Mouse (Mus musculus) liver, embryonic 14.5 days (tissue): ENCODE results near the gene Gm17175. TPM values are rescaled to one million over a fixed set of nuclear protein-coding genes. Genes with fewer than 3 reads are reported as not detected.
"Not testable (repeated sequence)": the region's sequence is repeated elsewhere in the genome, so short reads cannot be mapped to it uniquely, and the experiment has no call there.

Source experiments
- ATAC-seq: fragments of 200-750 bp; cut with Nextera tagmentation; 2 replicates; pipeline ENCODE4 v1.8.0; 2017; ENCODE audit warnings: moderate number of reproducible peaks, mild to moderate bottlenecking, moderate library complexity; ENCODE audit not compliant: insufficient read depth
- DNase-seq, 3 experiments: peaks; one replicate each; pipeline ENCODE4 v3.0.0-alpha.2; 2012 to 2013; ENCODE audit warnings: low read depth in 3 of 3, low spot score in 3 of 3
- H3K27ac ChIP-seq: fragments of 300-500 bp; sonication (generic); 2 replicates; pipeline ENCODE4 v1.5.1; 2014; ENCODE audit warnings: moderate library complexity, mild to moderate bottlenecking, control low read depth, inconsistent platforms
- H3K27me3 ChIP-seq: fragments of 300-500 bp; sonication (generic); 2 replicates; pipeline ENCODE4 v1.6.1; 2014; ENCODE audit warnings: mild to moderate bottlenecking, low read length, moderate library complexity; ENCODE audit not compliant: control insufficient read depth, insufficient read depth
- H3K36me3 ChIP-seq: fragments of 300-500 bp; sonication (generic); replicated peaks from 2 replicates; pipeline ENCODE4 v1.6.1; 2014; ENCODE audit warnings: low read depth; ENCODE audit not compliant: control insufficient read depth, insufficient read depth
- H3K4me1 ChIP-seq, 2 experiments: fragments of 200-500 bp in 1 of 2; fragments of 300-500 bp in 1 of 2; sonication (generic) in 1 of 2; replicated peaks; 2 replicates each; pipeline ENCODE4 v1.6.1; 2012 to 2014; ENCODE audit warnings: antibody characterized with exemption in 1 of 2, inconsistent platforms in 1 of 2, low read length in 1 of 2; ENCODE audit not compliant: control insufficient read depth in 2 of 2, insufficient read depth in 2 of 2
- H3K4me2 ChIP-seq: fragments of 300-500 bp; sonication (generic); 2 replicates; pipeline ENCODE4 v1.6.1; 2014; ENCODE audit warnings: low read depth, mild to moderate bottlenecking, control low read depth, moderate library complexity
- H3K4me3 ChIP-seq, 2 experiments: fragments of 200-500 bp in 1 of 2; fragments of 300-500 bp in 1 of 2; sonication (generic) in 1 of 2; 2 replicates each; pipeline ENCODE4 v1.5.1; 2012 to 2014; ENCODE audit warnings: low read depth in 2 of 2, low read length in 2 of 2, mild to moderate bottlenecking in 2 of 2, control low read depth in 1 of 2, inconsistent platforms in 1 of 2, moderate library complexity in 1 of 2; ENCODE audit not compliant: insufficient read depth in 1 of 2
- H3K9ac ChIP-seq: fragments of 300-500 bp; sonication (generic); replicated peaks from 2 replicates; pipeline ENCODE4 v1.6.1; 2014; ENCODE audit warnings: mild to moderate bottlenecking, control low read depth, moderate library complexity
- H3K9me3 ChIP-seq: fragments of 300-500 bp; sonication (generic); 2 replicates; pipeline ENCODE4 v1.6.1; 2016; ENCODE audit warnings: low read length, mixed read lengths; ENCODE audit not compliant: control insufficient read depth
- CTCF ChIP-seq: IDR thresholded peaks from 2 replicates; pipeline ENCODE4 v1.5.1; 2016; ENCODE audit warnings: antibody characterized with exemption, low read depth, control low read depth
- EP300 ChIP-seq: IDR thresholded peaks from 2 replicates; pipeline ENCODE4 v1.6.1; 2016; ENCODE audit warnings: antibody characterized with exemption, low read depth
- WGBS: fragments of 180-500 bp; shearing (Covaris S2); extraction: QIAGEN DNeasy Blood & Tissue Kit; methylation state at CpG from one replicate; pipeline ENCODE4 v1.1.7; 2014; ENCODE audit not compliant: insufficient replicate concordance; 5-methylcytosine and 5-hydroxymethylcytosine counted together
- polyA plus RNA-seq, 2 experiments: library from polyadenylated mRNA; depleted of rRNA in 1 of 2; stranded (reverse) in 1 of 2; unstranded in 1 of 2; fragments of >200 nt; fragmentation: Nextera tagmentation in 1 of 2; extraction: Ambion mirVana in 1 of 2; gene quantifications; 2 replicates each; pipeline versions ENCODE4 v1.2.1 to v1.2.3; 2012 to 2014

The Gm17175 gene
- polyA plus RNA-seq (2012; rRNA removed) (not detected in 2 replicates), polyA plus RNA-seq (2014; fragmentation: Nextera tagmentation; extraction: Ambion mirVana) (not detected in 2 replicates)

GRCm38 (mm10) chr14:51573963-51574362, at the start of gene Gm17175:
Gm17175 (minus strand) TSS chr14:51574063.
- ATAC-seq, H3K4me2 ChIP-seq, DNase-seq, H3K4me1 ChIP-seq, H3K9me3 ChIP-seq, H3K27me3 ChIP-seq, H3K36me3 ChIP-seq, H3K27ac ChIP-seq, H3K9ac ChIP-seq, H3K4me3 ChIP-seq: not testable (repeated sequence)
- 64% methylated on average over 2 of the region's 2 CpGs for WGBS

GRCm38 (mm10) chr14:51611210-51611609, 37.3 kb upstream of the Gm17175 start, which contains the start of gene Gm17078:
Gm17078 (minus strand) TSS chr14:51611310.
- WGBS, result 53% methylated on average over 1 of the region's 1 CpGs
- Histone ChIP-seq H3K9ac (no peak within 1 kb of the TSS), H3K9me3 (no peaks in the 10 kb centered on the region), H3K4me3 (no peak within 1 kb of the TSS), H3K27me3 (no peaks in the 10 kb centered on the region), H3K27ac (no peak within 1 kb of the TSS), H3K36me3 (no peaks in the 10 kb centered on the region), H3K4me2 (no peak within 1 kb of the TSS), H3K4me1 (no peaks in the 10 kb centered on the region)
- TF ChIP-seq EP300, result no peak
- TF ChIP-seq CTCF, result no peak
- no peak for DNase-seq
- ATAC-seq, result no peak

- not testable (repeated sequence) for H3K36me3 ChIP-seq, H3K4me3 ChIP-seq, ATAC-seq, H3K4me2 ChIP-seq, H3K4me1 ChIP-seq, DNase-seq, H3K27ac ChIP-seq, H3K9ac ChIP-seq, H3K9me3 ChIP-seq, H3K27me3 ChIP-seq
- 69% methylated on average over 4 of the region's 4 CpGs for WGBS
Measured at GRCm38 (mm10) chr14:51592039-51592438, 18.2 kb upstream of the Gm17175 start, which contains the start of gene Gm17174. Gm17174 (minus strand) TSS chr14:51592139.

GRCm38 (mm10) chr14:51552490-51552889, 21.4 kb downstream of the Gm17175 start, which contains the start of gene Gm5622:
Gm5622 (plus strand) TSS chr14:51552790.
- H3K4me1 ChIP-seq, result no peaks in the 10 kb centered on the region
- H3K27ac ChIP-seq, result no peak within 1 kb of the TSS
- no peak within 1 kb of the TSS for H3K4me3 ChIP-seq
- no peaks in the 10 kb centered on the region for H3K27me3 ChIP-seq
- 68% methylated on average over 4 of the region's 4 CpGs for WGBS
- no peaks in the 10 kb centered on the region for H3K9me3 ChIP-seq
- TF ChIP-seq EP300 (no peak), CTCF (no peak)
- ATAC-seq (no peak), DNase-seq (no peak)
- no peaks in the 10 kb centered on the region for H3K36me3 ChIP-seq
- no peak within 1 kb of the TSS for H3K4me2 ChIP-seq
- H3K9ac ChIP-seq, result no peak within 1 kb of the TSS

Other genes with a start within 250 kb of the Gm17175 start
- gene Gm7247, start 212.3 kb downstream of the Gm17175 start, polyA plus RNA-seq (2012; rRNA removed), result not detected in 2 replicates
- not detected in 2 replicates for gene Gm7247, start 212.3 kb downstream of the Gm17175 start, polyA plus RNA-seq (2014; fragmentation: Nextera tagmentation; extraction: Ambion mirVana)
- not detected in 2 replicates for gene Vmn2r88, start 163.2 kb downstream of the Gm17175 start, polyA plus RNA-seq (2012; rRNA removed)
- not detected in 2 replicates for gene Vmn2r88, start 163.2 kb downstream of the Gm17175 start, polyA plus RNA-seq (2014; fragmentation: Nextera tagmentation; extraction: Ambion mirVana)
- not detected in 2 replicates for gene Vmn2r89, start 122.2 kb downstream of the Gm17175 start, polyA plus RNA-seq (2012; rRNA removed)
- gene Vmn2r89, start 122.2 kb downstream of the Gm17175 start, polyA plus RNA-seq (2014; fragmentation: Nextera tagmentation; extraction: Ambion mirVana), result not detected in 2 replicates
- not detected in 2 replicates for gene Gm5622, start 21.3 kb downstream of the Gm17175 start, polyA plus RNA-seq (2012; rRNA removed)
- gene Gm5622, start 21.3 kb downstream of the Gm17175 start, polyA plus RNA-seq (2014; fragmentation: Nextera tagmentation; extraction: Ambion mirVana), result 0.15 and 0.16 TPM in 2 replicates
- gene Gm17174, start 18.1 kb upstream of the Gm17175 start, polyA plus RNA-seq (2012; rRNA removed), result not detected in 2 replicates
- gene Gm17174, start 18.1 kb upstream of the Gm17175 start, polyA plus RNA-seq (2014; fragmentation: Nextera tagmentation; extraction: Ambion mirVana), result not detected in 2 replicates
- not detected in 2 replicates for gene Gm17078, start 37.2 kb upstream of the Gm17175 start, polyA plus RNA-seq (2012; rRNA removed)
- gene Gm17078, start 37.2 kb upstream of the Gm17175 start, polyA plus RNA-seq (2014; fragmentation: Nextera tagmentation; extraction: Ambion mirVana), result not detected in 2 replicates
- gene Gm4181, start 61.6 kb upstream of the Gm17175 start, polyA plus RNA-seq (2012; rRNA removed), result not detected in 2 replicates
- not detected in 2 replicates for gene Gm4181, start 61.6 kb upstream of the Gm17175 start, polyA plus RNA-seq (2014; fragmentation: Nextera tagmentation; extraction: Ambion mirVana)
- gene Gm17079, start 121.4 kb upstream of the Gm17175 start, polyA plus RNA-seq (2012; rRNA removed), result not detected in 2 replicates
- not detected in 2 replicates for gene Gm17079, start 121.4 kb upstream of the Gm17175 start, polyA plus RNA-seq (2014; fragmentation: Nextera tagmentation; extraction: Ambion mirVana)
- not detected in 2 replicates for gene Gm5800, start 143.1 kb upstream of the Gm17175 start, polyA plus RNA-seq (2012; rRNA removed)
- gene Gm5800, start 143.1 kb upstream of the Gm17175 start, polyA plus RNA-seq (2014; fragmentation: Nextera tagmentation; extraction: Ambion mirVana), result not detected in 2 replicates
- not detected in 2 replicates for gene Ang4, start 199.5 kb upstream of the Gm17175 start, polyA plus RNA-seq (2012; rRNA removed)
- not detected in 2 replicates for gene Ang4, start 199.5 kb upstream of the Gm17175 start, polyA plus RNA-seq (2014; fragmentation: Nextera tagmentation; extraction: Ambion mirVana)
- not detected in 2 replicates for gene AY358078, start 226.0 kb upstream of the Gm17175 start, polyA plus RNA-seq (2012; rRNA removed)
- not detected in 2 replicates for gene AY358078, start 226.0 kb upstream of the Gm17175 start, polyA plus RNA-seq (2014; fragmentation: Nextera tagmentation; extraction: Ambion mirVana)